Mouse (Mus musculus) kidney, adult 2 months (tissue): ENCODE results near the gene Kif26b.

Experiments
- CTCF ChIP-seq: fragments of 200-500 bp; conservative IDR thresholded peaks from 2 replicates; pipeline ENCODE4 v1.5.1; 2011; ENCODE audit warnings: low read depth, mild to moderate bottlenecking, control low read depth, low read length, moderate library complexity, mixed read lengths; ENCODE audit not compliant: insufficient read depth, insufficient read length
- POLR2A ChIP-seq: fragments of 200-500 bp; IDR thresholded peaks from one replicate; pipeline ENCODE4 v1.6.1; 2011; ENCODE audit warnings: low read depth, low read length, control low read depth

- TF ChIP-seq POLR2A (no peak), CTCF (no peak)
Observed at GRCm38 (mm10) chr1:178769988-178770387, 241.1 kb downstream of the Kif26b start.
